Mouse (Mus musculus): ENCODE results near the gene Klhdc8b. TPM values are rescaled to one million over a fixed set of nuclear protein-coding genes. Genes with fewer than 3 reads are reported as not detected.

Gene Klhdc8b
- total RNA-seq (2023), result 0.59 and 1.6 TPM in 2 replicates

GRCm38 (mm10) chr9:108461181-108461631 lies at the start of gene Klhdc8b:
Gene Klhdc8b (minus strand): TSS chr9:108461581.

GRCm38 (mm10) chr9:108507619-108508434 lies 46.4 kb upstream of the Klhdc8b start, which contains the start of gene Qars:
Gene Qars (plus strand): TSS chr9:108507706.

GRCm38 (mm10) chr9:108490559-108491285 lies 29.3 kb upstream of the Klhdc8b start, which contains the start of gene Usp19:
Gene Usp19 (plus strand): TSS chr9:108490602.

GRCm38 (mm10) chr9:108479721-108480351 lies 18.5 kb upstream of the Klhdc8b start, which contains the start of gene Lamb2:
Gene Lamb2 (plus strand): TSS chr9:108479736.

GRCm38 (mm10) chr9:108460319-108461178 lies 832 bp downstream of the Klhdc8b start, which contains the start of gene Ccdc71:
Gene Ccdc71 (plus strand): TSS chr9:108460527.

GRCm38 (mm10) chr9:108436182-108436581 lies 25.2 kb downstream of the Klhdc8b start, which contains the start of gene BC048562:
Gene BC048562 (plus strand): TSS chr9:108436482.

GRCm38 (mm10) chr9:108428384-108428783 lies 33.0 kb downstream of the Klhdc8b start, which contains the start of gene Ccdc36:
Gene Ccdc36 (minus strand): TSS chr9:108428484.

Other genes with a start within 250 kb of the Klhdc8b start
- gene Dag1, start 197.6 kb downstream of the Klhdc8b start, total RNA-seq (2023), result 4.5 and 4.8 TPM in 2 replicates
- gene Nicn1, start 171.2 kb downstream of the Klhdc8b start, total RNA-seq (2023), result 0.75 and 1.5 TPM in 2 replicates
- gene Amt, start 164.7 kb downstream of the Klhdc8b start, total RNA-seq (2023), result not detected in 2 replicates
- gene Rhoa, start 155.5 kb downstream of the Klhdc8b start, total RNA-seq (2023), result 447 and 476 TPM in 2 replicates
- 10.6 and 11.2 TPM in 2 replicates for gene Tcta, start 155.4 kb downstream of the Klhdc8b start, total RNA-seq (2023)
- gene Gpx1, start 122.7 kb downstream of the Klhdc8b start, total RNA-seq (2023), result 1,218 and 1,262 TPM in 2 replicates
- 127 and 168 TPM in 2 replicates for gene Usp4, start 113.7 kb downstream of the Klhdc8b start, total RNA-seq (2023)
- 1.1 and 1.5 TPM in 2 replicates for gene 1700102P08Rik, start 68.8 kb downstream of the Klhdc8b start, total RNA-seq (2023)
- not detected in 2 replicates for gene Ccdc36, start 33.1 kb downstream of the Klhdc8b start, total RNA-seq (2023)
- not detected in 2 replicates for gene BC048562, start 25.1 kb downstream of the Klhdc8b start, total RNA-seq (2023)
- 9.9 and 10.5 TPM in 2 replicates for gene Ccdc71, start 1.1 kb downstream of the Klhdc8b start, total RNA-seq (2023)
- 0.44 and 0.79 TPM in 2 replicates for gene Lamb2, start 18.2 kb upstream of the Klhdc8b start, total RNA-seq (2023)
- gene Usp19, start 29.0 kb upstream of the Klhdc8b start, total RNA-seq (2023), result 228 and 301 TPM in 2 replicates
- 107 and 121 TPM in 2 replicates for gene Qars, start 46.1 kb upstream of the Klhdc8b start, total RNA-seq (2023)
- 116 and 150 TPM in 2 replicates for gene Qrich1, start 55.2 kb upstream of the Klhdc8b start, total RNA-seq (2023)
- gene Impdh2, start 98.7 kb upstream of the Klhdc8b start, total RNA-seq (2023), result 71.0 and 72.2 TPM in 2 replicates
- 21.4 and 26.7 TPM in 2 replicates for gene Ndufaf3, start 105.9 kb upstream of the Klhdc8b start, total RNA-seq (2023)
- gene Dalrd3, start 108.3 kb upstream of the Klhdc8b start, total RNA-seq (2023), result 23.0 and 31.6 TPM in 2 replicates
- 2.0 and 3.8 TPM in 2 replicates for gene Wdr6, start 117.2 kb upstream of the Klhdc8b start, total RNA-seq (2023)
- gene P4htm, start 136.1 kb upstream of the Klhdc8b start, total RNA-seq (2023), result 0.43 and 0.66 TPM in 2 replicates
- 164 and 261 TPM in 2 replicates for gene Arih2, start 187.8 kb upstream of the Klhdc8b start, total RNA-seq (2023)
- 26.1 and 28.4 TPM in 2 replicates for gene Slc25a20, start 200.5 kb upstream of the Klhdc8b start, total RNA-seq (2023)
- 10.8 and 13.2 TPM in 2 replicates for gene Prkar2a, start 227.7 kb upstream of the Klhdc8b start, total RNA-seq (2023)

Measured in neutrophil, adult 65 days (primary cell).